Mouse (Mus musculus): Measurements from ENCODE around the gene Tescl. TPM values are rescaled to one million over a fixed set of nuclear protein-coding genes. Genes with fewer than 3 reads are reported as not detected.

Tescl gene
- total and polyA plus RNA-seq, 3 experiments, result not detected

DNA sequence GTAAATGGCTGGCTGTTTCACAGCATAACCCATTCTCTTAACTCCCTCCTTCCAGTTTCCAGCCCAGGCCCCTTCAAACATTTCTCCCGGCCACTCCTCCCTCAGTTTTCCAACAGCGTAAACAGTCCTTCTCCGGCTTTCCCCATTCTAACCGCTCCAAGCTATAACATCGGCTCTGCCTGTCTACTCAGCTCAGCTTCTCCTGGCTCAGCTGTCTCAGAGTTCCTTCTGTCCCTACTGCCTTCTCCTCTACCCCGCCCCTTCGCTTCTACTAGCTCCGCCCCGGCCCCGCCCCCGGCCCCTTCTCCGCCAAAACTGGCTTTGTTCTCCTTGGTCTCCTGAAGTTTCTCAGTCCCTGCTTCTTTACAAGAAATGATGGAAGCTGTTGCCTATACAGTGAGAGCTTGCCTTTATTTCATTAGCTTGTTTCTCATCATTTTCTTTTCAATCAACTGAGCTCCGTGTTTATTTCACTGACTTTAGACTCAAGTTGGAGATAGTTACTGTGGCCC, 32.9 kb downstream of the Tescl start, which contains the start of gene Zfp61:
Gene Zfp61, minus strand, starts transcription at position 462 of the 512 bp plus-strand sequence.
- peak; percentile 72 for DNase-seq (ENCODE audit: low read depth, low spot score)
- Histone ChIP-seq H3K36me3 (ENCODE audit: control insufficient read depth in 1 of 2, insufficient read depth in 2 of 2, low read length in 2 of 2) (no peaks in the 10 kb centered on the region), H3K9ac (ENCODE audit: control insufficient read depth, low read depth, low read length, poor library complexity, severe bottlenecking) (peak within 1 kb of the TSS; percentile 65), H3K4me1 (ENCODE audit: control insufficient read depth in 1 of 2, insufficient read depth in 2 of 2, low read length in 2 of 2) (no peaks in the 10 kb centered on the region; a peak in 1 of 4 replicates), H3K9me3 (replicated peaks; ENCODE audit: insufficient read depth, low read length) (no peaks in the 10 kb centered on the region), H3K79me2 (ENCODE audit: control insufficient read depth, insufficient read depth, low read length, poor library complexity) (peaks cover 5% of the 10 kb centered on the region), H3K4me3 (ENCODE audit: control insufficient read depth in 1 of 2, insufficient read depth in 1 of 2, low read depth in 2 of 2, low read length in 2 of 2) (peak within 1 kb of the TSS; percentile 59 to 76), H3K27me3 (ENCODE audit: control insufficient read depth in 1 of 2, insufficient read depth in 2 of 2, low read length in 2 of 2) (no peaks in the 10 kb centered on the region), H3K27ac (ENCODE audit: control insufficient read depth, low read depth, low read length) (peak within 1 kb of the TSS; percentile 55; the same call in 1 of the 2 replicates)
- TF ChIP-seq POLR2AphosphoS2 (IDR thresholded peaks at IDR 0.05; ENCODE audit: low read length), result peak; percentile 27; the same call in 1 of the 2 replicates
- no peak for TF ChIP-seq MEF2A (IDR thresholded peaks at IDR 0.05; ENCODE audit: extremely low read depth, insufficient replicate concordance, low read depth, low read length, poor library complexity, severe bottlenecking)
- TF ChIP-seq MXI1 (IDR thresholded peaks at IDR 0.05; ENCODE audit: low read depth, low read length), result 0 out of 2 replicates have a peak, but pooled peaks have one; percentile 30
- TF ChIP-seq NELFE (IDR thresholded peaks at IDR 0.05; ENCODE audit: low read depth, low read length), result no peak; the same call in 1 of the 2 replicates
- no peak for TF ChIP-seq CTCF (IDR thresholded peaks at IDR 0.05 in 2 of 3, conservative IDR thresholded peaks at IDR 0.05 in 1 of 3; ENCODE audit: control insufficient read depth in 1 of 3, insufficient read depth in 1 of 3, low read depth in 2 of 3, low read length in 3 of 3, poor library complexity in 1 of 3, severe bottlenecking in 1 of 3)
- no peak for TF ChIP-seq ETS1 (IDR thresholded peaks at IDR 0.05; ENCODE audit: low read depth, low read length)
- TF ChIP-seq POLR2A (IDR thresholded peaks at IDR 0.05; ENCODE audit: control insufficient read depth in 1 of 2, insufficient read depth in 1 of 2, low read depth in 1 of 2, low read length in 2 of 2, poor library complexity in 1 of 2), result peak in 1 of 2 experiments; percentile 48; a peak in 1 of 4 replicates
- TF ChIP-seq ZMIZ1 (IDR thresholded peaks at IDR 0.05; ENCODE audit: low read depth, low read length), result peak; percentile 69; the same call in 1 of the 2 replicates
- TF ChIP-seq E2F4 (IDR thresholded peaks at IDR 0.05; ENCODE audit: borderline replicate concordance, low read depth, low read length), result no peak
- no peak for TF ChIP-seq ZC3H11A (IDR thresholded peaks at IDR 0.05; ENCODE audit: low read depth, low read length)

GRCm38 (mm10) chr7:24299823-24300481, 33.8 kb downstream of the Tescl start:
- DNase-seq (ENCODE audit: low read depth, low spot score), result peak; percentile 71
- no peaks in the 10 kb centered on the region for H3K9me3 ChIP-seq (replicated peaks; ENCODE audit: insufficient read depth, low read length)
- H3K79me2 ChIP-seq (ENCODE audit: control insufficient read depth, insufficient read depth, low read length, poor library complexity), result peaks cover 5% of the 10 kb centered on the region
- TF ChIP-seq MAX (IDR thresholded peaks at IDR 0.05; ENCODE audit: low read length) (peak; percentile 13; the same call in 1 of the 2 replicates), SIN3A (IDR thresholded peaks at IDR 0.05; ENCODE audit: low read length) (0 out of 2 replicates have a peak, but pooled peaks have one; percentile 30), HCFC1 (IDR thresholded peaks at IDR 0.05; ENCODE audit: low read depth, low read length) (peak; percentile 44; the same call in 1 of the 2 replicates), ZNF384 (IDR thresholded peaks at IDR 0.05; ENCODE audit: low read depth, low read length) (peak; percentile 83), MAFK (IDR thresholded peaks at IDR 0.05; ENCODE audit: borderline replicate concordance, low read depth, low read length) (no peak)
- H3K9ac ChIP-seq (ENCODE audit: control insufficient read depth, low read depth, low read length, poor library complexity, severe bottlenecking), result peak overlapping the region; percentile 65
- no peaks in the 10 kb centered on the region; a peak in 1 of 4 replicates for H3K4me1 ChIP-seq (ENCODE audit: control insufficient read depth in 1 of 2, insufficient read depth in 2 of 2, low read length in 2 of 2)
- 0 out of 2 replicates have a peak overlapping the region, but pooled peaks have one; percentile 29 for H3K27ac ChIP-seq (ENCODE audit: control insufficient read depth, low read depth, low read length)
- peak overlapping the region; percentile 59 to 76 for H3K4me3 ChIP-seq (ENCODE audit: control insufficient read depth in 1 of 2, insufficient read depth in 1 of 2, low read depth in 2 of 2, low read length in 2 of 2)
- no peaks in the 10 kb centered on the region for H3K27me3 ChIP-seq (ENCODE audit: control insufficient read depth in 1 of 2, insufficient read depth in 2 of 2, low read length in 2 of 2)
- H3K36me3 ChIP-seq (ENCODE audit: control insufficient read depth in 1 of 2, insufficient read depth in 2 of 2, low read length in 2 of 2), result no peaks in the 10 kb centered on the region

Data from MEL (cell line).